Mouse (Mus musculus): ENCODE results near the gene Dicer1. TPM values are rescaled to one million over a fixed set of nuclear protein-coding genes. Genes with fewer than 3 reads are reported as not detected.

The Dicer1 gene
- total and polyA plus RNA-seq, 3 experiments = 14.6 to 25.9 TPM; not detected in 1

GRCm38 (mm10) chr12:104695514-104695913 is 56.2 kb downstream of the Dicer1 start (continued):
- TF ChIP-seq TBP (IDR thresholded peaks at IDR 0.05; ENCODE audit: low read depth, low read length) = no peak
- no peak for TF ChIP-seq HCFC1 (IDR thresholded peaks at IDR 0.05; ENCODE audit: low read depth, low read length)
- TF ChIP-seq GATA1 (IDR thresholded peaks at IDR 0.05; ENCODE audit: low read depth, low read length) = peak; percentile 39; the same call in 1 of the 2 replicates
- TF ChIP-seq POLR2AphosphoS2 (IDR thresholded peaks at IDR 0.05; ENCODE audit: low read length) = no peak

DNA sequence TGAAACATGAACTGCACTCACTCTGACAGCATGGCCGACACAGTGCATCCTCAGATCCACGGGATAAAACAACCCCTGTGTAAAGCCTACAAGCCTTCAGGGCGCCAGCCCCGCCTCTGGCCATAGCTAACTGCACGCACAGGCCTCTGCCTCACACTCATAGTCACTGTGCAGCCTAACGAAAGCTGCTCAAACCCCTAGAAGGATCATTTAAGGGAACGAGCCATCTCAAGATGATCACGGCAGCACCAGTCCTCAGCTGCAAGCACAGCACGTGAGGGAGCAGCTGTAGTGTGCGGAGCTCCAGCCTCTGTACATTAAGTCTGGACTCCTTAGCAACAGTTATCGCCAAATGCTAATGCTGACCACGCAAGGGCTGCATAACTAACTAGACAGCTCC is 58.9 kb downstream of the Dicer1 start:
- H3K79me2 ChIP-seq (ENCODE audit: control insufficient read depth, insufficient read depth, low read length, poor library complexity) = no peaks in the 10 kb centered on the region
- peaks cover 0 to 2% of the 10 kb centered on the region in 2 experiments; a peak in 2 of 4 replicates for H3K4me1 ChIP-seq (ENCODE audit: control insufficient read depth in 1 of 2, insufficient read depth in 2 of 2, low read length in 2 of 2)
- H3K27me3 ChIP-seq (ENCODE audit: control insufficient read depth in 1 of 2, insufficient read depth in 2 of 2, low read length in 2 of 2) = no peaks in the 10 kb centered on the region
- no peak overlapping the region for H3K27ac ChIP-seq (ENCODE audit: control insufficient read depth, low read depth, low read length)
- no peaks in the 10 kb centered on the region for H3K9me3 ChIP-seq (replicated peaks; ENCODE audit: insufficient read depth, low read length)
- no peak overlapping the region for H3K9ac ChIP-seq (ENCODE audit: control insufficient read depth, low read depth, low read length, poor library complexity, severe bottlenecking)
- no peak overlapping the region for H3K4me3 ChIP-seq (ENCODE audit: control insufficient read depth in 1 of 2, insufficient read depth in 1 of 2, low read depth in 2 of 2, low read length in 2 of 2)
- no peak for TF ChIP-seq MYC (IDR thresholded peaks at IDR 0.05; ENCODE audit: low read depth, low read length)
- no peak for DNase-seq (ENCODE audit: low read depth, low spot score)
- H3K36me3 ChIP-seq (ENCODE audit: control insufficient read depth in 1 of 2, insufficient read depth in 2 of 2, low read length in 2 of 2) = peaks cover 0 to 2% of the 10 kb centered on the region in 2 experiments; a peak in 1 of 4 replicates

DNA sequence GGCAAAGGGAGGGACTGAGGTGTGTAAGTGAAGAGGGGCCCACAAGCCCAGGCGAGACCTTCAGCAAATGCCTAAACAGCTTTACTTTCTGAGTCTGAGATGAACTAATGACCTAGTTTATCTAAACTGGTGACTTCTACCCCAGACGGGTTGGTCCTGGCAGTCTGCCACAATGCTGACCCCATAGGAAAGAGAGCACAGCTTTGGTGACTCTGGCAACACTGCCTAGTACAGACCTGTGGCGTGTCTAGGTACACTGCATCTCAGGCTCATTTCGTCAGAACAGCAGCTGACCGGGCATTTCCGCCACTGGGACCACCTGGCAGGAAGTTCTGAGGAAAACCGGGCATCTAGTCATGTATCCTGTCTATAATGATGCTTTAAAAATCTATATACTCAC is 61.3 kb downstream of the Dicer1 start:
- Histone ChIP-seq H3K36me3 (ENCODE audit: control insufficient read depth in 1 of 2, insufficient read depth in 2 of 2, low read length in 2 of 2) (peaks cover 0 to under 1% of the 10 kb centered on the region in 2 experiments; a peak in 1 of 4 replicates), H3K4me1 (ENCODE audit: control insufficient read depth in 1 of 2, insufficient read depth in 2 of 2, low read length in 2 of 2) (no peaks in the 10 kb centered on the region), H3K9ac (ENCODE audit: control insufficient read depth, low read depth, low read length, poor library complexity, severe bottlenecking) (no peak overlapping the region)

GRCm38 (mm10) chr12:104688870-104689269 is 62.9 kb downstream of the Dicer1 start:
- Histone ChIP-seq H3K79me2 (ENCODE audit: control insufficient read depth, insufficient read depth, low read length, poor library complexity) (no peaks in the 10 kb centered on the region), H3K4me1 (ENCODE audit: control insufficient read depth in 1 of 2, insufficient read depth in 2 of 2, low read length in 2 of 2) (no peaks in the 10 kb centered on the region), H3K9ac (ENCODE audit: control insufficient read depth, low read depth, low read length, poor library complexity, severe bottlenecking) (no peak overlapping the region), H3K4me3 (ENCODE audit: control insufficient read depth in 1 of 2, insufficient read depth in 1 of 2, low read depth in 2 of 2, low read length in 2 of 2) (no peak overlapping the region), H3K27me3 (ENCODE audit: control insufficient read depth in 1 of 2, insufficient read depth in 2 of 2, low read length in 2 of 2) (no peaks in the 10 kb centered on the region), H3K27ac (ENCODE audit: control insufficient read depth, low read depth, low read length) (no peak overlapping the region), H3K9me3 (replicated peaks; ENCODE audit: insufficient read depth, low read length) (no peaks in the 10 kb centered on the region), H3K36me3 (ENCODE audit: control insufficient read depth in 1 of 2, insufficient read depth in 2 of 2, low read length in 2 of 2) (no peaks in the 10 kb centered on the region; a peak in 1 of 4 replicates)
- no peak for DNase-seq (ENCODE audit: low read depth, low spot score)
- no peak for TF ChIP-seq ZMIZ1 (IDR thresholded peaks at IDR 0.05; ENCODE audit: low read depth, low read length)
- TF ChIP-seq TAL1 (IDR thresholded peaks at IDR 0.05; ENCODE audit: low read length) = no peak
- TF ChIP-seq ZC3H11A (IDR thresholded peaks at IDR 0.05; ENCODE audit: low read depth, low read length) = no peak
- TF ChIP-seq EP300 (IDR thresholded peaks at IDR 0.05; ENCODE audit: low read depth in 1 of 2, low read length in 2 of 2) = no peak

More for the DNA sequence above, 61.3 kb downstream of the Dicer1 start:
- H3K79me2 ChIP-seq (ENCODE audit: control insufficient read depth, insufficient read depth, low read length, poor library complexity) = no peaks in the 10 kb centered on the region
- no peaks in the 10 kb centered on the region for H3K9me3 ChIP-seq (replicated peaks; ENCODE audit: insufficient read depth, low read length)
- no peak overlapping the region for H3K27ac ChIP-seq (ENCODE audit: control insufficient read depth, low read depth, low read length)
- no peak for DNase-seq (ENCODE audit: low read depth, low spot score)
- no peak for TF ChIP-seq HCFC1 (IDR thresholded peaks at IDR 0.05; ENCODE audit: low read depth, low read length)
- no peak for TF ChIP-seq NELFE (IDR thresholded peaks at IDR 0.05; ENCODE audit: low read depth, low read length)
- no peak for TF ChIP-seq GABPA (IDR thresholded peaks at IDR 0.05; ENCODE audit: low read depth, low read length)
- no peak for TF ChIP-seq RCOR1 (IDR thresholded peaks at IDR 0.05; ENCODE audit: low read depth, low read length)
- TF ChIP-seq ZKSCAN1 (IDR thresholded peaks at IDR 0.05; ENCODE audit: low read depth, low read length) = no peak
- TF ChIP-seq ZMIZ1 (IDR thresholded peaks at IDR 0.05; ENCODE audit: low read depth, low read length) = no peak
- no peak for TF ChIP-seq NRF1 (IDR thresholded peaks at IDR 0.05; ENCODE audit: insufficient read depth, low read depth, low read length, poor library complexity, severe bottlenecking)
- TF ChIP-seq TCF12 (IDR thresholded peaks at IDR 0.05; ENCODE audit: low read depth, low read length) = no peak
- TF ChIP-seq SIN3A (IDR thresholded peaks at IDR 0.05; ENCODE audit: low read length) = no peak
- no peak for TF ChIP-seq SMC3 (IDR thresholded peaks at IDR 0.05; ENCODE audit: low read depth, low read length)
- TF ChIP-seq EP300 (IDR thresholded peaks at IDR 0.05; ENCODE audit: low read depth in 1 of 2, low read length in 2 of 2) = no peak
- no peak overlapping the region for H3K4me3 ChIP-seq (ENCODE audit: control insufficient read depth in 1 of 2, insufficient read depth in 1 of 2, low read depth in 2 of 2, low read length in 2 of 2)
- no peaks in the 10 kb centered on the region for H3K27me3 ChIP-seq (ENCODE audit: control insufficient read depth in 1 of 2, insufficient read depth in 2 of 2, low read length in 2 of 2)

Data from MEL (cell line).